Mouse (Mus musculus): Measurements from ENCODE around the gene Elmsan1. TPM values are rescaled to one million over a fixed set of nuclear protein-coding genes. Genes with fewer than 3 reads are reported as not detected.

The Elmsan1 gene
- polyA plus RNA-seq, 1 experiment from 2014 or later = 13.4 TPM

DNA sequence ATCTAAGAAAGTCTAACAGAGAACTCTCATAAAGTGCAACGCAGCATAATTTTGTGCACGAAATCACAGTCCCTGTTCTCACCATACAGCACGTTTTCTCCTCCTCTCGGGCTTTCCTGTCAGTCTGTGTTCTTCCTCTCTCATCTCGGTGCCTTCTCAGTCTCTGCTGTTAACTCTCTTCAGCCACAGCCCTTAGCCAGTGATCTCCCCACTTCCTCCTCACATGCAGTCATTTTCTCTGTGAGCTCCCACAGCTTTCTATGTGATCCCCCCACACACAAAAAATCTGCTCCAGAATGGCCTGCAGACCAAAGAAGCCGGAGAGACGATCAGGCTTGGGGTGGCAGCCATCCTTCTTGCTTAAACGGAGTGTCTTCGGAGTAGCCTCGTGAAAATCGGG lies 9.6 kb downstream of the Elmsan1 start:
- no peak overlapping the region for H3K4me3 ChIP-seq (ENCODE audit: low read depth, low read length)
- no peaks in the 10 kb centered on the region for H3K9me3 ChIP-seq (ENCODE audit: control insufficient read depth, low read length)
- H3K27me3 ChIP-seq (replicated peaks; ENCODE audit: control insufficient read depth, insufficient read depth, low read length) = no peaks in the 10 kb centered on the region
- H3K27ac ChIP-seq (ENCODE audit: low read depth, low read length) = no peak overlapping the region
- 77% methylated on average over 11 of the region's 11 CpGs for WGBS
- peaks cover 3% of the 10 kb centered on the region; the same call in 1 of the 2 replicates for H3K36me3 ChIP-seq (ENCODE audit: control insufficient read depth, insufficient read depth, low read length)
- H3K4me1 ChIP-seq (replicated peaks; ENCODE audit: control insufficient read depth, insufficient read depth, low read length) = peaks cover 57% of the 10 kb centered on the region
- no peak overlapping the region for H3K4me2 ChIP-seq
- ATAC-seq (replicated peaks; ENCODE audit: low FRiP score) (no peak), DNase-seq (ENCODE audit: low spot score) (no peak)
- H3K9ac ChIP-seq (ENCODE audit: low read depth, low read length) = no peak overlapping the region

- H3K27ac ChIP-seq (ENCODE audit: low read depth, low read length) = peak overlapping the region; percentile 100
- peak overlapping the region; percentile 53; the same call in 1 of the 2 replicates for H3K9ac ChIP-seq (ENCODE audit: low read depth, low read length)
- H3K4me1 ChIP-seq (replicated peaks; ENCODE audit: control insufficient read depth, insufficient read depth, low read length) = peaks cover 71% of the 10 kb centered on the region
- H3K27me3 ChIP-seq (replicated peaks; ENCODE audit: control insufficient read depth, insufficient read depth, low read length) = no peaks in the 10 kb centered on the region
- ATAC-seq (replicated peaks; ENCODE audit: low FRiP score) (no peak), DNase-seq (ENCODE audit: low spot score) (no peak)
- WGBS = 79% methylated on average over 18 of the region's 18 CpGs
- no peak overlapping the region for H3K4me3 ChIP-seq (ENCODE audit: low read depth, low read length)
- H3K36me3 ChIP-seq (ENCODE audit: control insufficient read depth, insufficient read depth, low read length) = peaks cover 3% of the 10 kb centered on the region; the same call in 1 of the 2 replicates
- H3K9me3 ChIP-seq (ENCODE audit: control insufficient read depth, low read length) = no peaks in the 10 kb centered on the region
- H3K4me2 ChIP-seq = peak overlapping the region; percentile 48
Measured at GRCm38 (mm10) chr12:84207209-84207817, 11.4 kb downstream of the Elmsan1 start.

DNA sequence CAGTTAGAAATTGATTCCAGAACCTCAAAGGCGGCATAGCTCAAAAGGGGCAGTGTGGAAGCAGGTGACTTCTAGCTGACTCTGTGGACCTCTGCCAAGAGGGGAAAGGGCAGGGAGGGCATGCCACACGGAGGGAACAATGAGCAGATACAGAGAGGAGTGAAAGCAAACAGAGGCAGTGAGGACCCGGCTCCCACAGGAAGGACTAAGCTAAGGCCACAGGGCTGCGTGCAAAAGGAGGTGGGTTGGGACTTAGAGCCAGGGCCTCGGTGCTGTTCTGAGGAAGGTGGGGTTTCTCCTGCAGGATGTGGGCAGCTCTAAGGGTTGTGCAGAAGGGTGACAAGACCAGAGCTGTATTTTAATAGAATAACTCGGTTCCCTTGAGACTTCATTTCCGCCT lies 12.2 kb downstream of the Elmsan1 start:
- DNase-seq (ENCODE audit: low spot score) = no peak
- ATAC-seq (replicated peaks; ENCODE audit: low FRiP score) = no peak
- 31% methylated on average over 7 of the region's 7 CpGs for WGBS
- peak overlapping the region; percentile 11; the same call in 1 of the 2 replicates for H3K4me3 ChIP-seq (ENCODE audit: low read depth, low read length)
- H3K9me3 ChIP-seq (ENCODE audit: control insufficient read depth, low read length) = no peaks in the 10 kb centered on the region
- peak overlapping the region; percentile 48 for H3K4me2 ChIP-seq
- peak overlapping the region; percentile 100 for H3K27ac ChIP-seq (ENCODE audit: low read depth, low read length)
- peak overlapping the region; percentile 53 for H3K9ac ChIP-seq (ENCODE audit: low read depth, low read length)
- H3K27me3 ChIP-seq (replicated peaks; ENCODE audit: control insufficient read depth, insufficient read depth, low read length) = no peaks in the 10 kb centered on the region
- H3K4me1 ChIP-seq (replicated peaks; ENCODE audit: control insufficient read depth, insufficient read depth, low read length) = peaks cover 75% of the 10 kb centered on the region
- H3K36me3 ChIP-seq (ENCODE audit: control insufficient read depth, insufficient read depth, low read length) = no peaks in the 10 kb centered on the region

GRCm38 (mm10) chr12:84205659-84206185 lies 13.0 kb downstream of the Elmsan1 start:
- Histone ChIP-seq H3K4me1 (replicated peaks; ENCODE audit: control insufficient read depth, insufficient read depth, low read length) (peaks cover 76% of the 10 kb centered on the region), H3K4me3 (ENCODE audit: low read depth, low read length) (no peak overlapping the region), H3K36me3 (ENCODE audit: control insufficient read depth, insufficient read depth, low read length) (no peaks in the 10 kb centered on the region), H3K9ac (ENCODE audit: low read depth, low read length) (peak overlapping the region; percentile 53), H3K9me3 (ENCODE audit: control insufficient read depth, low read length) (no peaks in the 10 kb centered on the region), H3K4me2 (peak overlapping the region; percentile 48), H3K27ac (ENCODE audit: low read depth, low read length) (peak overlapping the region; percentile 100), H3K27me3 (replicated peaks; ENCODE audit: control insufficient read depth, insufficient read depth, low read length) (no peaks in the 10 kb centered on the region)
- WGBS = 55% methylated on average over 10 of the region's 10 CpGs
- no peak for DNase-seq (ENCODE audit: low spot score)
- ATAC-seq (replicated peaks; ENCODE audit: low FRiP score) = no peak

DNA sequence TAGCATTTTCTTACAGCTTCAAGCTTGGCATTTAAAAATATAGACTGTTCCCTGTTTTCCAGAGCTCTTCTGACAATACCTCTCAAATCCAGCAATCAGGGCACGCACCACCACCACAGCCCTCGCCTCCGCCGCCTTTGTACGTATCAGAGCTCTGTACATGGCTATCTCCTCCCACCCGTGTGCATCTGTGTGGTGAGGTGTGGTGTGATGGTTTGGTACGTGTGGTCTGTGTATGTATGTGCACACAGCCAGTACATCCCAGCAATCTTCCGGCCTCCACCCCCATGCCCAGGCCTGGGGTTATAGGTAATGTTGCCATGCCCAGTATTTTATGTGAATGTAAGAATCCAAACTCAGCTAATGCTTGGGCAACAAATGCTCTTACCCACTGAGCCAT lies 14.0 kb downstream of the Elmsan1 start:
- H3K36me3 ChIP-seq (ENCODE audit: control insufficient read depth, insufficient read depth, low read length) = 0 out of 2 replicates have a peak, but pooled peaks cover 2% of the 10 kb centered on the region
- H3K27me3 ChIP-seq (replicated peaks; ENCODE audit: control insufficient read depth, insufficient read depth, low read length) = no peaks in the 10 kb centered on the region
- H3K9ac ChIP-seq (ENCODE audit: low read depth, low read length) = peak overlapping the region; percentile 53; the same call in 1 of the 2 replicates
- H3K4me3 ChIP-seq (ENCODE audit: low read depth, low read length) = no peak overlapping the region
- WGBS = 56% methylated on average over 8 of the region's 8 CpGs
- H3K4me1 ChIP-seq (replicated peaks; ENCODE audit: control insufficient read depth, insufficient read depth, low read length) = peaks cover 73% of the 10 kb centered on the region
- peak overlapping the region; percentile 78 for H3K4me2 ChIP-seq
- no peak for DNase-seq (ENCODE audit: low spot score)
- ATAC-seq (replicated peaks; ENCODE audit: low FRiP score) = peak; percentile 82
- H3K27ac ChIP-seq (ENCODE audit: low read depth, low read length) = peak overlapping the region; percentile 100
- H3K9me3 ChIP-seq (ENCODE audit: control insufficient read depth, low read length) = no peaks in the 10 kb centered on the region

GRCm38 (mm10) chr12:84203778-84204216 lies 14.9 kb downstream of the Elmsan1 start:
- no peaks in the 10 kb centered on the region for H3K9me3 ChIP-seq (ENCODE audit: control insufficient read depth, low read length)
- peak overlapping the region; percentile 78 for H3K4me2 ChIP-seq
- H3K27me3 ChIP-seq (replicated peaks; ENCODE audit: control insufficient read depth, insufficient read depth, low read length) = no peaks in the 10 kb centered on the region
- 0 out of 2 replicates have a peak, but pooled peaks cover 2% of the 10 kb centered on the region for H3K36me3 ChIP-seq (ENCODE audit: control insufficient read depth, insufficient read depth, low read length)
- peak; percentile 73 for DNase-seq (ENCODE audit: low spot score)
- peak; percentile 93 for ATAC-seq (replicated peaks; ENCODE audit: low FRiP score)
- 22% methylated on average over 7 of the region's 7 CpGs for WGBS
- H3K4me3 ChIP-seq (ENCODE audit: low read depth, low read length) = peak overlapping the region; percentile 30; the same call in 1 of the 2 replicates
- H3K27ac ChIP-seq (ENCODE audit: low read depth, low read length) = peak overlapping the region; percentile 100
- peak overlapping the region; percentile 73 for H3K9ac ChIP-seq (ENCODE audit: low read depth, low read length)
- peaks cover 78% of the 10 kb centered on the region for H3K4me1 ChIP-seq (replicated peaks; ENCODE audit: control insufficient read depth, insufficient read depth, low read length)

DNA sequence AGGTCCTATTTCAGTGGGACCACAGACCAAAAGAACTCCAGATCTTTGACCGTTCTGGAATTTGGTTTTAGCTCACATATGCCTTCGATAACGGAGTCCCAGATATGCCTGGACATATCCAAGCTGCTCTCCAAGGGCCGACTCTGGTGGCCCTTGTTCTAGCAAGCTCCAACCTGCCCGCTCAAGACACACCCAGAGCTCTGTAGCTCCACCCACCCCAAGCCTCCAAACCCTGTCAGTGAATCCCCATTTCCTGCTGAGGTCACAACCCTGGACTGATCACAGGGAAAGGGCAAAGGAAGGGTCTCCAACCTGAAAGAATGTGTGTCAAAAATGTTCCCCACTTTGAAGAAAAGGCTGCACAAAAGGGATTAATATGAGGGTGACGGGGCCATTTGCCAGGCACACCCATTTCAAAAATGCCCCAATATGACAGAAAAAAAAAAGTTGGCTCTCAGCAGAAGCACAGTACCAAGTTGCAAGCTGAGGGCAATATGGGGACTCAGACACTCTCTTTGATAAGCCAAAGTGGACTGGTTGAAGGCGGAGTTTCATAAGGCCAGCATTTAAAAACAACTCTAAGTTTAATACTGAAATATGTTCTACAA lies 15.4 kb downstream of the Elmsan1 start:
- 55% methylated on average over 7 of the region's 7 CpGs for WGBS
- Histone ChIP-seq H3K4me1 (replicated peaks; ENCODE audit: control insufficient read depth, insufficient read depth, low read length) (peaks cover 78% of the 10 kb centered on the region), H3K4me2 (peak overlapping the region; percentile 78), H3K27ac (ENCODE audit: low read depth, low read length) (peak overlapping the region; percentile 100), H3K27me3 (replicated peaks; ENCODE audit: control insufficient read depth, insufficient read depth, low read length) (no peaks in the 10 kb centered on the region), H3K9ac (ENCODE audit: low read depth, low read length) (peak overlapping the region; percentile 73), H3K4me3 (ENCODE audit: low read depth, low read length) (peak overlapping the region; percentile 30; the same call in 1 of the 2 replicates), H3K36me3 (ENCODE audit: control insufficient read depth, insufficient read depth, low read length) (0 out of 2 replicates have a peak, but pooled peaks cover 2% of the 10 kb centered on the region), H3K9me3 (ENCODE audit: control insufficient read depth, low read length) (no peaks in the 10 kb centered on the region)
- DNase-seq (ENCODE audit: low spot score) (no peak), ATAC-seq (replicated peaks; ENCODE audit: low FRiP score) (peak; percentile 71)

DNA sequence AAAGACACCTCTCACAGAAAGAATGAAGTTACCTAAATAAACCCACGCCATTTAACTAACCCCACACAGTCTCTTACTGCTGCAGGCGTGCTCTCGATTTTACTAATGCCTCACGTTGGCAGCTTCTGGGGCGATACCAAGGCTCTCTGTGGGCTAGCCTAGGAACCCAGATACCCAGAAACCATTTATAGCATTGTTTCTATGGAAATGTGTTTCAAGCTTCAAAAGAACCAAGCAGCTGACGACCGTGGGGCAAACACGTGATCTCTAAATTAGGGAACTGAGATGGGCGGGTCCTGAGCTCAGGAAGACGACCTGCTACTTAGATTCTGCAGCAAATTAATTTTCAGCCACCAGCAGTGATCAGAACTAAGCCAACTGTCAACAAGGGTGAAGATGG lies 16.1 kb downstream of the Elmsan1 start:
- WGBS = 69% methylated on average over 10 of the region's 10 CpGs
- no peaks in the 10 kb centered on the region for H3K27me3 ChIP-seq (replicated peaks; ENCODE audit: control insufficient read depth, insufficient read depth, low read length)
- no peaks in the 10 kb centered on the region for H3K9me3 ChIP-seq (ENCODE audit: control insufficient read depth, low read length)
- no peak overlapping the region for H3K4me3 ChIP-seq (ENCODE audit: low read depth, low read length)
- peaks cover 76% of the 10 kb centered on the region for H3K4me1 ChIP-seq (replicated peaks; ENCODE audit: control insufficient read depth, insufficient read depth, low read length)
- H3K36me3 ChIP-seq (ENCODE audit: control insufficient read depth, insufficient read depth, low read length) = 0 out of 2 replicates have a peak, but pooled peaks cover 2% of the 10 kb centered on the region
- no peak for ATAC-seq (replicated peaks; ENCODE audit: low FRiP score)
- peak overlapping the region; percentile 78 for H3K4me2 ChIP-seq
- peak overlapping the region; percentile 73 for H3K9ac ChIP-seq (ENCODE audit: low read depth, low read length)
- DNase-seq (ENCODE audit: low spot score) = no peak
- peak overlapping the region; percentile 100 for H3K27ac ChIP-seq (ENCODE audit: low read depth, low read length)
